Mouse (Mus musculus): Measurements from ENCODE around the gene Mical2.

DNA sequence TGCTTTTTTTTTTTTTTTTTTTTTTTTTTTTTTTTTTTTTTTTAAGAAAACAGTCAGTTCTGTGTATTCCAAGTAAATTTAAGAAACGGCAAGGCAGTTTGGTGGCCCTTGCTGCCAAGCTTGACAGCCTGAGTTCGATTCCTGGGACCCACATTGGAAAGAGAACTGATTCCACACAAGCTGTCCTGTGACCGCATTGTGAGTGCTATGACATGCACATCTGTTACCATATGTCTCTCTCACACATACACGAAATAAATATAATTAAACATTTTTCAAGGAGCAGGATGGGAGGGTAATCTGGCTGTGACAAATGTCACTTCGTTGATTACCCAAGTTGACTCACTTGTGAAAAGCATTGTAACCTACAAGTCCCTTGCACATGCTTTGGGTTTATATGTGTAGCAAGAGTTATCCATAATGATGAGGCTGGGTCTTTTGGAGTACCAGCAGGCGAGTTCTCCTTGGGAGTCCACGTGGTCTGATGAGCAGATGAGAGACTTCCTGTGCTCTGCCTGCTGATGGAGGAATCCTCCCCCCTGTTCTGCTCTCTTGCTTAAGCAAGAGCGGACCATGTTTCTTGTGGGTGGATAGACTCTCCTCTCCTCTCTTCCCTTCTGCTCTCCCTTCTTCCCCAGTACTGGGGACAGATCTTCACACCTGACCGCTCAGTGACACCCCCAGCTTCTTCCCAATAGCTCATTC lies 58.1 kb downstream of the Mical2 start:
- no peak for TF ChIP-seq UBTF (IDR thresholded peaks at IDR 0.05; ENCODE audit: borderline replicate concordance, insufficient read depth, low read depth, low read length)
- no peak for TF ChIP-seq TAL1 (IDR thresholded peaks at IDR 0.05; ENCODE audit: low read length)
